8 mouse cellular contexts compared by ENCODE assay signal in genomic region chr15:84260123-84260822, GRCm38 (mm10). TPM values are rescaled to one million over a fixed set of nuclear protein-coding genes. Genes with fewer than 3 reads are reported as not detected.
DNase-seq lines count a peak whose midpoint lies in the region; ATAC-seq and TF ChIP-seq lines count a peak whose summit lies in the region.

No protein-coding gene starts in this region.

- peak; percentile 96; the same call in 1 of the 2 replicates for TF ChIP-seq CTCF in small intestine, adult 2 months (IDR thresholded peaks at IDR 0.05; ENCODE audit: extremely low read depth, insufficient read length, insufficient replicate concordance, low read depth, low read length)

- intact Hi-C loops in left cerebral cortex, postnatal 25 days (cut with DNase I), result loop anchor here (1.0 to 2.0 kb wide), 2 partner anchors 47 to 354 kb away; no protein-coding TSS in a partner anchor

- H3K9me3 ChIP-seq in midbrain, embryonic 13.5 days, result no peaks in the 10 kb centered on the region

- H3K4me3 ChIP-seq in midbrain, embryonic 13.5 days (replicated peaks), result peak overlapping the region; percentile 11; the same call in 1 of the 2 replicates
- H3K4me3 ChIP-seq in small intestine, adult 2 months (ENCODE audit: low read depth, low read length), result no peak overlapping the region

- peak overlapping the region; percentile 56 for H3K9ac ChIP-seq in midbrain, embryonic 13.5 days (replicated peaks)

- peak overlapping the region; percentile 70 for H3K27ac ChIP-seq in midbrain, embryonic 13.5 days
- no peak overlapping the region for H3K27ac ChIP-seq in small intestine, adult 2 months (ENCODE audit: insufficient read depth, low read depth, low read length)

- DNase-seq in adipocyte (ENCODE audit: low spot score), result peak; percentile 64
- DNase-seq in cerebellum, postnatal 14 days, result peak; percentile 92 to 96
- peak; percentile 60 to 73 for DNase-seq in frontal cortex, postnatal 25 days (ENCODE audit: low spot score in 2 of 2)
- peak; percentile 31 for DNase-seq in kidney, adult 11 months
- peak; percentile 84 to 88 for DNase-seq in left cerebral cortex, postnatal 25 days (ENCODE audit: low spot score in 2 of 2)

- peaks cover 35% of the 10 kb centered on the region for H3K27me3 ChIP-seq in midbrain, embryonic 13.5 days
- H3K27me3 ChIP-seq in small intestine, adult 2 months (ENCODE audit: control insufficient read depth, insufficient read depth, low read length), result no peaks in the 10 kb centered on the region

- no peak for TF ChIP-seq POLR2A in small intestine, adult 2 months (IDR thresholded peaks at IDR 0.05; ENCODE audit: low read depth, low read length)

- WGBS in midbrain, embryonic 13.5 days, result 10% methylated on average over 22 of the region's 22 CpGs
- 35% methylated on average over 22 of the region's 22 CpGs for WGBS in small intestine, adult 2 months

- no peaks in the 10 kb centered on the region for H3K36me3 ChIP-seq in midbrain, embryonic 13.5 days
- no peaks in the 10 kb centered on the region for H3K36me3 ChIP-seq in small intestine, adult 2 months (ENCODE audit: control insufficient read depth, insufficient read depth, low read length)

- ATAC-seq in midbrain, embryonic 13.5 days, result peak; percentile 75
- no peak for ATAC-seq in inflammation-experienced regulatory T-cells, adult 6 months

- peak overlapping the region; percentile 38 for H3K4me2 ChIP-seq in midbrain, embryonic 13.5 days (replicated peaks)

- peaks cover 60% of the 10 kb centered on the region for H3K4me1 ChIP-seq in midbrain, embryonic 13.5 days (replicated peaks)
- H3K4me1 ChIP-seq in small intestine, adult 2 months (ENCODE audit: control insufficient read depth, insufficient read depth, insufficient read length, low read length), result no peaks in the 10 kb centered on the region

RNA-seq across cellular contexts. Expression of gene Parvb, which starts 28.4 kb away (rescaled TPM):
- 10 to 100 TPM; 25.1 to 27.3 TPM for total RNA-seq in left cerebral cortex, postnatal 25 days (2021)
- 4.7 and 6.2 TPM in 2 replicates for polyA plus RNA-seq in midbrain, embryonic 13.5 days (2015; fragmentation: Nextera tagmentation; extraction: Ambion mirVana)
- 1.4 and 2.9 TPM in 2 replicates for polyA plus RNA-seq in small intestine, adult 2 months (2012; rRNA removed)
- polyA plus RNA-seq in inflammation-experienced regulatory T-cells, adult 6 months (2017; shearing (Covaris generic)), result 1 to 10 TPM in 1 of 3 experiments, under 1 TPM in 1, not detected in 1; 0.89 to 2.1 TPM

Comparison
In these comparisons a context has a peak if more than half of its experiments do, and no peak if none do; other contexts are left out.
1. DNase-seq: peak in every context shown above with its lines; median percentile 94 in cerebellum, postnatal 14 days; 86 in left cerebral cortex, postnatal 25 days; 66 in frontal cortex, postnatal 25 days; 64 in adipocyte; 31 in kidney, adult 11 months.